Mouse (Mus musculus) monocyte, adult 5-6 weeks (primary cell): ENCODE data around the gene Nfatc2ip. TPM values are rescaled to one million over a fixed set of nuclear protein-coding genes. Genes with fewer than 3 reads are reported as not detected.

Experiments
- ATAC-seq: fragments of 153-309, 156-312 bp; replicated peaks from 2 replicates; pipeline ENCODE4 v1.8.0; 2017; ENCODE audit warnings: mild to moderate bottlenecking; ENCODE audit not compliant: low TSS enrichment, insufficient number of reproducible peaks, severe bottlenecking, poor library complexity, low FRiP score
- total RNA-seq: library from RNA; stranded (forward); fragments of 200-1000, 200-491, 200-594 nt; gene quantifications from 3 replicates; pipeline ENCODE4 v1.2.3, GENCODE M21; 2017

Nfatc2ip gene
- 9.6 to 13.0 TPM (median 9.7 TPM) in 3 replicates for total RNA-seq

- peak; percentile 99 for ATAC-seq
Observed at GRCm38 (mm10) chr7:126396298-126397119, at the start of gene Nfatc2ip. Gene Nfatc2ip (minus strand): TSS chr7:126396737.

GRCm38 (mm10) chr7:126446217-126446616, 49.7 kb upstream of the Nfatc2ip start:
- ATAC-seq: no peak

GRCm38 (mm10) chr7:126445104-126445815, 48.7 kb upstream of the Nfatc2ip start:
- ATAC-seq: no peak

GRCm38 (mm10) chr7:126444536-126444935, 48.0 kb upstream of the Nfatc2ip start:
- no peak for ATAC-seq

GRCm38 (mm10) chr7:126443997-126444396, 47.5 kb upstream of the Nfatc2ip start:
- ATAC-seq: no peak

GRCm38 (mm10) chr7:126440134-126440533, 43.6 kb upstream of the Nfatc2ip start:
- no peak for ATAC-seq

GRCm38 (mm10) chr7:126436851-126437250, 40.3 kb upstream of the Nfatc2ip start:
- peak; percentile 83 for ATAC-seq

GRCm38 (mm10) chr7:126435801-126436200, 39.3 kb upstream of the Nfatc2ip start:
- ATAC-seq: no peak

- ATAC-seq: no peak
Observed at GRCm38 (mm10) chr7:126434726-126435125, 38.2 kb upstream of the Nfatc2ip start.

- ATAC-seq: no peak
Observed at GRCm38 (mm10) chr7:126430167-126430566, 33.6 kb upstream of the Nfatc2ip start.

GRCm38 (mm10) chr7:126429503-126429898, 33.0 kb upstream of the Nfatc2ip start:
- ATAC-seq: 0 out of 2 replicates have a peak, but pooled peaks have one; percentile 6

GRCm38 (mm10) chr7:126428631-126429502, 32.3 kb upstream of the Nfatc2ip start, which contains the start of gene Rabep2:
Gene Rabep2 (plus strand): TSS chr7:126428759.
- ATAC-seq: peak; percentile 85

GRCm38 (mm10) chr7:126428154-126428553, 31.6 kb upstream of the Nfatc2ip start:
- ATAC-seq: no peak

GRCm38 (mm10) chr7:126427323-126427860, 30.9 kb upstream of the Nfatc2ip start:
- no peak for ATAC-seq

GRCm38 (mm10) chr7:126424161-126424560, 27.6 kb upstream of the Nfatc2ip start:
- no peak for ATAC-seq

GRCm38 (mm10) chr7:126421756-126422155, 25.2 kb upstream of the Nfatc2ip start:
- ATAC-seq: peak; percentile 50; the same call in 1 of the 2 replicates

- ATAC-seq: no peak
Observed at GRCm38 (mm10) chr7:126418496-126418895, 22.0 kb upstream of the Nfatc2ip start.

GRCm38 (mm10) chr7:126417606-126418005, 21.1 kb upstream of the Nfatc2ip start:
- ATAC-seq: no peak

- no peak for ATAC-seq
Observed at GRCm38 (mm10) chr7:126417045-126417444, 20.5 kb upstream of the Nfatc2ip start.
